Mouse (Mus musculus) midbrain, embryonic 12.5 days (tissue): ENCODE measurements at regions not wholly inside any gene's neighbourhood (a gene's known extent, or its start where the extent isn't known, plus 50 kb on each side); places are given as distances from the start of the nearest gene placed in this dataset.

ENCODE experiments used
- ATAC-seq: fragments of 200-750 bp; cut with Nextera tagmentation; 2 replicates; pipeline ENCODE4 v1.8.0; 2017; ENCODE audit warnings: low read depth, moderate TSS enrichment, moderate library complexity; ENCODE audit not compliant: low FRiP score
- H3K27ac ChIP-seq: fragments of 300-500 bp; sonication (generic); replicated peaks from 2 replicates; pipeline ENCODE4 v1.5.1; 2016; ENCODE audit warnings: mild to moderate bottlenecking
- H3K27me3 ChIP-seq: fragments of 300-500 bp; sonication (generic); 2 replicates; pipeline ENCODE4 v1.6.1; 2016; ENCODE audit warnings: mild to moderate bottlenecking
- H3K36me3 ChIP-seq: fragments of 300-500 bp; sonication (generic); 2 replicates; pipeline ENCODE4 v1.6.1; 2016
- H3K4me1 ChIP-seq: fragments of 300-500 bp; sonication (generic); 2 replicates; pipeline ENCODE4 v1.6.1; 2016
- H3K4me2 ChIP-seq: fragments of 300-500 bp; sonication (generic); replicated peaks from 2 replicates; pipeline ENCODE4 v1.6.1; 2016; ENCODE audit warnings: mild to moderate bottlenecking, moderate library complexity
- H3K4me3 ChIP-seq: fragments of 300-500 bp; sonication (generic); 2 replicates; pipeline ENCODE4 v1.5.1; 2016; ENCODE audit warnings: mild to moderate bottlenecking
- H3K9ac ChIP-seq: fragments of 300-500 bp; sonication (generic); replicated peaks from 2 replicates; pipeline ENCODE4 v1.6.1; 2016; ENCODE audit warnings: mild to moderate bottlenecking, moderate library complexity
- H3K9me3 ChIP-seq: fragments of 300-500 bp; sonication (generic); 2 replicates; pipeline ENCODE4 v1.6.1; 2016; ENCODE audit warnings: mild to moderate bottlenecking
- WGBS: fragments of 180-500 bp; shearing (Covaris S2); methylation state at CpG from one replicate; pipeline ENCODE4 v1.1.7; 2016; 5-methylcytosine and 5-hydroxymethylcytosine counted together

GRCm38 (mm10) chr8:35296936-35297335 is 468.7 kb upstream of the Gm19410 start:
- 79% methylated on average over 6 of the region's 6 CpGs for WGBS
- no peaks in the 10 kb centered on the region for H3K4me1 ChIP-seq
- no peak overlapping the region for H3K4me3 ChIP-seq
- no peaks in the 10 kb centered on the region for H3K9me3 ChIP-seq
- H3K4me2 ChIP-seq: no peak overlapping the region
- H3K27ac ChIP-seq: no peak overlapping the region
- ATAC-seq: no peak
- H3K27me3 ChIP-seq: no peaks in the 10 kb centered on the region
- no peak overlapping the region for H3K9ac ChIP-seq
- no peaks in the 10 kb centered on the region for H3K36me3 ChIP-seq

DNA sequence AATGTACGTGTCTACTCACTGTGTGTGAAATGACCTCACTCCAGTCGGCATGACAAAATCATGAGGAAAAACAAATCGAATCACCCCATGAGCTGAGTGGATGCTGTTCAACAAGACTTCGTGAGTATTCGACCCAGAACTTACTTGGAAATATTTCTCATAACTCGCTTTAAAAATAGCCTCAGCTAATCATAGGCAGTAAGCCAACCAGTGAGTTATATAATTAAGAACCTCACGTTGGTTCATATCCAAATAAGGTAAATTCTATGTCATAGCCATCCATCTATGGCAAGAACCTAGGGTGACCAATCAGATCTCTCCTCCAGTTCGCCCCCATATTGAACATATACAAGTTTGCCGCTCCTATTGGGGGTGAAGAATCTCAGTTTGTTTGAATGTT is 466.5 kb upstream of the Gm19410 start:
- WGBS: 93% methylated on average over 9 of the region's 9 CpGs
- Histone ChIP-seq H3K9me3 (peaks cover 2% of the 10 kb centered on the region; the same call in 1 of the 2 replicates), H3K4me2 (no peak overlapping the region), H3K27me3 (no peaks in the 10 kb centered on the region), H3K27ac (no peak overlapping the region), H3K9ac (no peak overlapping the region), H3K4me3 (no peak overlapping the region), H3K36me3 (no peaks in the 10 kb centered on the region), H3K4me1 (no peaks in the 10 kb centered on the region)
- no peak for ATAC-seq

- ATAC-seq: no peak
These were observed 465.2 kb upstream of the Gm19410 start for GRCm38 (mm10) chr8:35300359-35300758.

DNA sequence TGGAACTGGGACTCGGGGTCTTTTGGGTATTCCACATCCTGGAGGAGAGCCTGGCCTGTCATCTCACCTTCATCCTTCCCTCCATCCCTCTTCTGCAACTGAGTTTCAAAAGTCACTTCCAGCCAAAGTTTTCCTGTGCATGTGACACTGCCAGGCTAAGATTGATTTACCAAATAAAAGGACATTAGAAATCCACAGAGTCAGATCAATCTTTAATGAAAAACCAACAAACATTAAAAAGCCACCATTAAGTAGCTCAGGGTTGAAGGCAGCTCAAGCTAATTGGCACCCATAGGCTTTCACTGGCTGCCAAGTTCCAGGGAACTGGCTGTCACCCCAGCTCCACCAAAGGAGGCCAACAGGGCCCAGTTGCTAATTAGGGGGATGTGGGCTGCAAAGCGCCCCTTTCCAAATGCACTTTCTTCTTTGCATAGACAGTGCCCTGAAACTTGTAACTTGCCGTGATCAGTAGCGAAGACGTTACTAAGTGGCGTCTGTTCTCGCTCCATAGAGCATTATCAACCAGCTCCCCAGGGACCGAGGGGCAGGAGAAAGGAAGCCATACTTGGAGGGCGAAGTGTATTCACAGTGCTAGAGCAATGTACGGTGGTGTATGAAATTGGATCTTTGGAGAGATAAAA is 464.6 kb upstream of the Gm19410 start:
- peaks cover 12% of the 10 kb centered on the region for H3K9me3 ChIP-seq
- no peak overlapping the region for H3K4me2 ChIP-seq
- no peaks in the 10 kb centered on the region for H3K4me1 ChIP-seq
- no peak overlapping the region for H3K4me3 ChIP-seq
- H3K27ac ChIP-seq: no peak overlapping the region
- ATAC-seq: no peak; the same call in 1 of the 2 replicates
- 80% methylated on average over 10 of the region's 10 CpGs for WGBS
- no peaks in the 10 kb centered on the region for H3K36me3 ChIP-seq
- no peak overlapping the region for H3K9ac ChIP-seq
- no peaks in the 10 kb centered on the region for H3K27me3 ChIP-seq

More at GRCm38 (mm10) chr8:35300359-35300758, 465.2 kb upstream of the Gm19410 start:
- Histone ChIP-seq H3K36me3 (no peaks in the 10 kb centered on the region), H3K9me3 (peaks cover 12% of the 10 kb centered on the region), H3K4me2 (no peak overlapping the region), H3K27ac (no peak overlapping the region), H3K4me1 (no peaks in the 10 kb centered on the region), H3K9ac (no peak overlapping the region), H3K27me3 (no peaks in the 10 kb centered on the region), H3K4me3 (no peak overlapping the region)
- 82% methylated on average over 3 of the region's 3 CpGs for WGBS

GRCm38 (mm10) chr8:35302856-35303255 is 462.7 kb upstream of the Gm19410 start:
- ATAC-seq: no peak
- H3K27me3 ChIP-seq: no peaks in the 10 kb centered on the region
- peaks cover 12% of the 10 kb centered on the region for H3K9me3 ChIP-seq
- H3K4me3 ChIP-seq: no peak overlapping the region
- 94% methylated on average over 7 of the region's 7 CpGs for WGBS
- no peaks in the 10 kb centered on the region for H3K36me3 ChIP-seq
- H3K27ac ChIP-seq: no peak overlapping the region
- no peak overlapping the region for H3K9ac ChIP-seq
- H3K4me1 ChIP-seq: no peaks in the 10 kb centered on the region
- no peak overlapping the region for H3K4me2 ChIP-seq

DNA sequence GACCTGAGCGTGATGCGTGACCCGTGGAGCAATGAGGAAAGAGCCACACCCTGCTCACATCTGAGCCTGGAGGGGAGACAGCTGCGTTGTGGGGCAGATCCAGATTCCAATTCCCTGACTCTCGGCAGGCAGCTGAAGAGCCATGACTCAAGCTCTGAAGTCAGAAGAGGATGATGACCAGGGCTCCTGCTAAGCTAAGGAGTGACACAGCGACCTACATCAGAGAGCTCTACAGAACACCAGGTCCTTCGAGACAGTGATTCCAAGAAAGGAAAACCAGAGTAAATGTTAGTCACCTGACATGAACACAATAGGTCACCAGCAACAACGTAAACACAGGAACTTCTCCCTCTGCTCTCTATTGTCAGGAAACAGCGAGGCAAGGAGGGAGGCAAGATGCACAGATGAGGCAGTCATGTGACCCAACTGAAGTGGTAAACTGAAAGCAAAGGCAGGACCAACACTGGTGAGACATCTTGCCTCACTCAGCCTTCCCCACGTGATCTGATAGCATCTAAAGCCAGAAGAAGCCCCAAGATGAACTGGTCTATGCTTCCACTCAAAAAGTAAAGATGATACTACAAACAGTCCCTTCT is 444.2 kb upstream of the Gm19410 start:
- ATAC-seq: no peak

GRCm38 (mm10) chr8:35323180-35323975 is 442.2 kb upstream of the Gm19410 start:
- Histone ChIP-seq H3K27ac (no peak overlapping the region), H3K36me3 (no peaks in the 10 kb centered on the region), H3K9me3 (no peaks in the 10 kb centered on the region), H3K9ac (no peak overlapping the region), H3K4me3 (no peak overlapping the region), H3K4me1 (no peaks in the 10 kb centered on the region), H3K27me3 (no peaks in the 10 kb centered on the region), H3K4me2 (no peak overlapping the region)
- no peak for ATAC-seq
- 88% methylated on average over 15 of the region's 15 CpGs for WGBS

More for the DNA sequence above, 444.2 kb upstream of the Gm19410 start:
- no peaks in the 10 kb centered on the region for H3K9me3 ChIP-seq
- H3K4me3 ChIP-seq: no peak overlapping the region
- no peak overlapping the region for H3K4me2 ChIP-seq
- H3K27ac ChIP-seq: no peak overlapping the region
- no peaks in the 10 kb centered on the region for H3K4me1 ChIP-seq
- 84% methylated on average over 10 of the region's 10 CpGs for WGBS
- no peaks in the 10 kb centered on the region for H3K36me3 ChIP-seq
- H3K9ac ChIP-seq: no peak overlapping the region
- no peaks in the 10 kb centered on the region for H3K27me3 ChIP-seq
